Mouse (Mus musculus) layer of hippocampus, postnatal 10 days (tissue): ENCODE data around the gene Rnf5. TPM values are rescaled to one million over a fixed set of nuclear protein-coding genes. Genes with fewer than 3 reads are reported as not detected.
A peak's percentile ranks its signal among the peaks of the same experiment; 100 is the strongest.

ENCODE experiments used
- DNase-seq, 2 experiments: peaks; one replicate each; pipeline ENCODE4 v3.0.0; 2021; ENCODE audit warnings: low spot score in 2 of 2
- total RNA-seq, 2 experiments: library from RNA; stranded (reverse); gene quantifications; 2 replicates each; pipeline ENCODE4 v1.2.3; 2021

The Rnf5 gene
- total RNA-seq, 2 experiments from 2014 or later, result 96.4 to 102 TPM

DNA sequence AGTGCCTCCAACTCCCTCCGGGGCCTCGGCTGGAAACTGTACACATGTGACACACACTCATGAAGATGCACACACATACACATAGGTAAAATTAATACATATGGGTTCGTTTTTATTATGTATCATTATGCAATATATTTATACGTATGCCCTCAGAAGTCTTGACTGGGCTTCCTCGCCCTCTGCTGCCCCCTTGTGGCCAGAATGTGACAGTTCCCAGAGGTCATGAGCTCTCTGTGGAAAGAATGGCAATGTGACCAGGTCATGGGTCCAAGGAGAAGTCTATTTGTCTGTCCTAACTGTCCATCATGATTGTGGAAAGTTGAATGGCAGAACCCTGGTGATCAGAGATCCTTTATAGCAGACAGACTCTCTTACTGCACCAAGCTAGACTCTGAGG, 48.0 kb downstream of the Rnf5 start:
- peak; percentile 72 to 79 for DNase-seq

Other genes with a start within 250 kb of the Rnf5 start
- gene Btnl2, start 248.9 kb downstream of the Rnf5 start, total RNA-seq, result 1 to 10 TPM in 1 of 2 experiments, under 1 TPM in 1; 0.58 to 1.3 TPM
- not detected for gene Btnl1, start 226.6 kb downstream of the Rnf5 start, total RNA-seq
- gene BC051142, start 204.9 kb downstream of the Rnf5 start, total RNA-seq, result 1 to 10 TPM; 7.1 to 8.6 TPM
- not detected for gene Btnl4, start 126.4 kb downstream of the Rnf5 start, total RNA-seq
- gene Btnl6, start 86.3 kb downstream of the Rnf5 start, total RNA-seq, result not detected
- 10 to 100 TPM; 12.9 to 13.0 TPM for gene Notch4, start 39.4 kb downstream of the Rnf5 start, total RNA-seq
- gene Gpsm3, start 13.9 kb downstream of the Rnf5 start, total RNA-seq, result 1 to 10 TPM; 2.3 to 4.3 TPM
- 10 to 100 TPM; 36.0 to 40.1 TPM for gene Pbx2, start 12.4 kb downstream of the Rnf5 start, total RNA-seq
- gene Ager, start 5.8 kb downstream of the Rnf5 start, total RNA-seq, result 1 to 10 TPM; 1.2 to 2.4 TPM
- 100 to 1,000 TPM; 164 to 172 TPM for gene Agpat1, start 572 bp upstream of the Rnf5 start, total RNA-seq
- gene Egfl8, start 12.3 kb upstream of the Rnf5 start, total RNA-seq, result 1 to 10 TPM; 6.0 to 7.0 TPM
- gene Ppt2, start 24.8 kb upstream of the Rnf5 start, total RNA-seq, result 10 to 100 TPM; 32.9 to 34.1 TPM
- 100 to 1,000 TPM; 231 to 238 TPM for gene Prrt1, start 25.8 kb upstream of the Rnf5 start, total RNA-seq
- 10 to 100 TPM; 11.8 to 14.8 TPM for gene Fkbpl, start 41.1 kb upstream of the Rnf5 start, total RNA-seq
- 10 to 100 TPM; 75.8 to 78.6 TPM for gene Atf6b, start 43.5 kb upstream of the Rnf5 start, total RNA-seq
- gene Tnxb, start 66.8 kb upstream of the Rnf5 start, total RNA-seq, result 1 to 10 TPM; 4.1 to 4.7 TPM
- gene C4b, start 140.2 kb upstream of the Rnf5 start, total RNA-seq, result 1 to 10 TPM; 8.7 to 9.6 TPM
- gene Cyp21a1, start 200.9 kb upstream of the Rnf5 start, total RNA-seq, result not detected
- 10 to 100 TPM; 63.6 to 64.2 TPM for gene Stk19, start 233.3 kb upstream of the Rnf5 start, total RNA-seq
- gene Dxo, start 233.3 kb upstream of the Rnf5 start, total RNA-seq, result 10 to 100 TPM; 36.1 to 39.9 TPM
- 10 to 100 TPM; 71.4 to 74.8 TPM for gene Skiv2l, start 246.5 kb upstream of the Rnf5 start, total RNA-seq
- 10 to 100 TPM; 30.2 to 38.5 TPM for gene Nelfe, start 246.7 kb upstream of the Rnf5 start, total RNA-seq